Mouse (Mus musculus): Measurements from ENCODE around the gene N4bp3. TPM values are rescaled to one million over a fixed set of nuclear protein-coding genes. Genes with fewer than 3 reads are reported as not detected.
A peak's percentile ranks its signal among the peaks of the same experiment; 100 is the strongest.

Gene N4bp3
- polyA plus RNA-seq, 1 experiment = 5.3 TPM

DNA sequence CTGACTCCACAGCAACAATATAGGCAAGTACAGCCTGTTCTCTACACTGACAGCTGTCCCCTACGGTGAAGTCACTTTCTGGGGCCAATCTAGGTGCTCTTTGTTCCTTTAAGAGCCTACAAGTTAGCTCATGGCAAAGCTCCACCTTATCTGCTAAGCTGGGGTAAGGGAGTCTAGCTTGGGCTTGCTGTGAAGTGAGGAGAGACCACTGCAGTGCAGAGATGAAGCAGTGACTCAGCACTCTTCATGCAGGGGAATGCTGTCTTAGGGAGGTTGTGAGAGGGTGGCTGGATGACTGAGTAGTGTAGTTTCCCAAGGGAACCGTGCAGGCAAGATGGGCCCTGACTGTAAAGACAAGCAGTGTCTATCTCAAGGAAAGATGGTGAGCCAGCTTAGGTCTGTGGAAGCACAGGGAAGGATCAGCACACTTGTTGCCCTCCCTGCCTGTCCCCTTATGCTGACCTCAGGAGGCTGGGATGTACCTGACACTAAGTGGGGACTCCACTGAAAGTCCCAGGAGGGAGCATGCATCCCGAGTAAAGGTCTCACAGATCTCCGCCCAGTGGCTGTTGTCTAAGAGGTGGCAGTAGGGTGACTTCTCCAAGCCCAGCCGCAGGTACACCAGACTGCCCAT, 25.3 kb downstream of the N4bp3 start:
- peaks cover 79% of the 10 kb centered on the region for H3K36me3 ChIP-seq (ENCODE audit: control insufficient read depth, insufficient read depth)

DNA sequence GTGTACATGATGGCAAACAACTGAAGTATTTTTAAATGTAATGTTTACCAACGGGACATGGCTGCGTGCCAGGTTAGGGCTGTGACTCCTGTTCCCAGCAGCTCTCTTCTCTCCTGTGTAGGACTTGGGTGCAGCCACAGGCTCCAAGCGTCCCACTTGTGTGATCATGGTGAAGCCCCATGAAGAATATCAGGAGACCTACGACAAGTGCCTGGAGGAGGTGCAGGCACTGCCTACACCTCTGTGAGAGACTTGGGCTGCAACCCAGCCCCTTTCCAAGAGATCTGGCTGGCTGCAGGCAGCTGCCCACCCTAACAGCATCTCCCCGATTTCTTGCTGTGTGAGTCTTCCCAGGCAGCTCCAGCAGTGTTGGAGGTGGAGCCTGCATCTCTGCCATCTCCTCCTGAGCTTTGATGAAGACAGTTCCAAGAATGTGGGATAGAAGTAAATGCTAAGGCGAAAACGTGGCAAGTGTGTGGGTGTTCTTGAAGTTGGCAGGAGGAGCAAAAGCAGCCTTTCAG, 27.6 kb downstream of the N4bp3 start:
- TF ChIP-seq CTCF (IDR thresholded peaks at IDR 0.05; ENCODE audit: control insufficient read depth, insufficient read depth, insufficient read length) (no peak), FOSL1 (IDR thresholded peaks at IDR 0.05; ENCODE audit: insufficient read depth, low read length, poor library complexity, severe bottlenecking) (no peak), MAX (IDR thresholded peaks at IDR 0.05) (no peak), MYOG (IDR thresholded peaks at IDR 0.05; ENCODE audit: control insufficient read depth, extremely low read depth, insufficient read length) (no peak), USF1 (IDR thresholded peaks at IDR 0.05; ENCODE audit: low read depth) (no peak)
- no peak overlapping the region for H3ac ChIP-seq (ENCODE audit: control insufficient read depth, insufficient read length, low read depth)
- H3K36me3 ChIP-seq (ENCODE audit: control insufficient read depth, insufficient read depth) = peaks cover 66% of the 10 kb centered on the region
- H3K27me3 ChIP-seq (ENCODE audit: control insufficient read depth, insufficient read depth, insufficient read length) = no peaks in the 10 kb centered on the region
- H3K79me2 ChIP-seq (ENCODE audit: control insufficient read depth, insufficient read depth) = peaks cover 54% of the 10 kb centered on the region
- H3K4me3 ChIP-seq (ENCODE audit: insufficient read depth, poor library complexity, severe bottlenecking) = no peak overlapping the region
- peaks cover 31% of the 10 kb centered on the region for H3K79me3 ChIP-seq (ENCODE audit: low read depth)

More for the DNA sequence above, 25.3 kb downstream of the N4bp3 start:
- Histone ChIP-seq H3K79me2 (ENCODE audit: control insufficient read depth, insufficient read depth) (peaks cover 49% of the 10 kb centered on the region), H3K4me3 (ENCODE audit: insufficient read depth, poor library complexity, severe bottlenecking) (no peak overlapping the region), H3K79me3 (ENCODE audit: low read depth) (peaks cover 25% of the 10 kb centered on the region), H3ac (ENCODE audit: control insufficient read depth, insufficient read length, low read depth) (peak overlapping the region; percentile 28), H3K27me3 (ENCODE audit: control insufficient read depth, insufficient read depth, insufficient read length) (no peaks in the 10 kb centered on the region)
- no peak for TF ChIP-seq CEBPB (IDR thresholded peaks at IDR 0.05; ENCODE audit: low read depth)
- TF ChIP-seq USF1 (IDR thresholded peaks at IDR 0.05; ENCODE audit: low read depth) = no peak
- no peak for TF ChIP-seq MYOD1 (IDR thresholded peaks at IDR 0.05; ENCODE audit: control insufficient read depth, insufficient read length, low read depth)
- TF ChIP-seq MYOG (IDR thresholded peaks at IDR 0.05; ENCODE audit: control insufficient read depth, extremely low read depth, insufficient read length) = no peak
- no peak for TF ChIP-seq FOSL1 (IDR thresholded peaks at IDR 0.05; ENCODE audit: insufficient read depth, low read length, poor library complexity, severe bottlenecking)
- TF ChIP-seq MAX (IDR thresholded peaks at IDR 0.05) = no peak
- no peak for TF ChIP-seq CTCF (IDR thresholded peaks at IDR 0.05; ENCODE audit: control insufficient read depth, insufficient read depth, insufficient read length)

DNA sequence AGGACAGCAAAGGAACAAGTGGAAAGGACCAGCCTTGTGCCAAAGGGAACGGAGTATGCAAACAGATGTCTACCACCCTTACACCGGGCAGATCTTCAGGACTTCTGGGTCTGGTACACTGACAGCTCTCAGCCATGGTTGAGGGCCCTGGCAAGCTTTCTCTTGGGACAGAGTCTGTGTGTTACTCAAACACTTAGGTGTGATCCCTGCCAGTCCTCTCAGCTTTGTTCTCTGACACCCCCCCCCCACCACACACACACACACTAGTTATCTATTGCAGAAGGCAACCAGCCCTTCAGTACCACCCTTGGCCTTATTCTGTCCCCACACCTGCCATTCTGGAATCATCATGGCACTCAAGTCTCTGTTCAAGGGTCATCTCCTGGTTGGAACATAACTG, 28.9 kb downstream of the N4bp3 start:
- H3K79me3 ChIP-seq (ENCODE audit: low read depth) = peaks cover 31% of the 10 kb centered on the region
- H3K27me3 ChIP-seq (ENCODE audit: control insufficient read depth, insufficient read depth, insufficient read length) = no peaks in the 10 kb centered on the region

DNA sequence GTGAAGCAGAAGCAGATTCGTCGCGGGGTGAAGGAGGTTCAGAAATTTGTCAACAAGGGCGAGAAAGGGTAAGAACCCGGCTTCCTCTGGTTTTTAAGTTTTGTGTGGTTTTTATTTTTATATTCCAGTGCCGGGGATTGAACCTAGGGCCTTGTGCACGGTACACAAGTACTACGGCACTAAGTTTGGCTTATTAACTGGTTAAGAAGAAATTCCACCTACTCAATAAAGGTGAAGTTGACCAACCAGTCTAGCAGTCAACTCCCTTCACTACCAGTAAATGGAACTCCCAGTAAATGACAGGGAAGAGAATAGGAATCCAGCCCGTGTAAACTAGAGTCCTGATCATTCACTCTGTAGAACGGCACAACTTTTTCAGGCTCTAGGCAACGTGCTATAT, 30.6 kb downstream of the N4bp3 start:
- Histone ChIP-seq H3K79me3 (ENCODE audit: low read depth) (peaks cover 31% of the 10 kb centered on the region), H3K27me3 (ENCODE audit: control insufficient read depth, insufficient read depth, insufficient read length) (no peaks in the 10 kb centered on the region), H3K36me3 (ENCODE audit: control insufficient read depth, insufficient read depth) (peaks cover 38% of the 10 kb centered on the region), H3K79me2 (ENCODE audit: control insufficient read depth, insufficient read depth) (peaks cover 50% of the 10 kb centered on the region), H3K4me3 (ENCODE audit: insufficient read depth, poor library complexity, severe bottlenecking) (peak overlapping the region; percentile 94), H3ac (ENCODE audit: control insufficient read depth, insufficient read length, low read depth) (peak overlapping the region; percentile 100)
- TF ChIP-seq CTCF (IDR thresholded peaks at IDR 0.05; ENCODE audit: control insufficient read depth, insufficient read depth, insufficient read length) (no peak), MYOD1 (IDR thresholded peaks at IDR 0.05; ENCODE audit: control insufficient read depth, insufficient read length, low read depth) (no peak), USF1 (IDR thresholded peaks at IDR 0.05; ENCODE audit: low read depth) (no peak)

More for the DNA sequence above, 28.9 kb downstream of the N4bp3 start:
- no peak overlapping the region for H3ac ChIP-seq (ENCODE audit: control insufficient read depth, insufficient read length, low read depth)
- peaks cover 55% of the 10 kb centered on the region for H3K36me3 ChIP-seq (ENCODE audit: control insufficient read depth, insufficient read depth)
- H3K4me3 ChIP-seq (ENCODE audit: insufficient read depth, poor library complexity, severe bottlenecking) = no peak overlapping the region
- TF ChIP-seq FOSL1 (IDR thresholded peaks at IDR 0.05; ENCODE audit: insufficient read depth, low read length, poor library complexity, severe bottlenecking) (no peak), MYOG (IDR thresholded peaks at IDR 0.05; ENCODE audit: control insufficient read depth, extremely low read depth, insufficient read length) (no peak), USF1 (IDR thresholded peaks at IDR 0.05; ENCODE audit: low read depth) (no peak), MYOD1 (IDR thresholded peaks at IDR 0.05; ENCODE audit: control insufficient read depth, insufficient read length, low read depth) (no peak), CTCF (IDR thresholded peaks at IDR 0.05; ENCODE audit: control insufficient read depth, insufficient read depth, insufficient read length) (no peak), MAX (IDR thresholded peaks at IDR 0.05) (no peak), CEBPB (IDR thresholded peaks at IDR 0.05; ENCODE audit: low read depth) (no peak)
- H3K79me2 ChIP-seq (ENCODE audit: control insufficient read depth, insufficient read depth) = peaks cover 54% of the 10 kb centered on the region

DNA sequence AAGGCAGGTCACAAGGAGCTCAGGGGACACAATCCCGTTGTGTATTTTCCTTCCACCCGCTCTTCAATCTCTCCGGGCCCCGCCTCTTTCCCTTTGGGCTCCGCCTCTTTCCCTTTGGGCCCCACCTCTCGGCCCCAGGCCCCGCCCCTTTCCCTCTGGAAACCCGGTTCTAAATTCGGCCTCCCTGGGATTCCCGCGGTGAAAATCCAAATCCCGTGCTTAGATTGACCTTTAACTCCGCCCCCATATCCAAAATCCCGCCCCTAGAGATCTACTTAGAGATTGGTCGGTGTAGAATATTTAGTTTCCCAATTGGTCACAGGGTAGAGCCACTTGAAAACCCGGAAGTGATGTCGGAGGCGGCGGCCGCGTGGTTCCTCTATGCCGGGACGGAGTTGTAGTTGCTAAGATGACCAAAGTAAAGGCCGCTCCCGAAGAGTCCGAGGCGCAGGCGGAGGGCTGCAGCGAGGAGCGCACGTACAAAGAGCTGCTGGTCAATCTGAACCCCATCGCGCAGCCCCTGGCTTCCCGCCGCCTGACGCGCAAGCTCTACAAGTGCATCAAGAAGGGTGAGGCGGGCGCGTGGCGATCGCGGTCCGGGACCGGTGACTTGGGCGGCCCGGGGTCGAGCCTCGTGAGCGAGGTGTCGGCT, 31.1 kb downstream of the N4bp3 start, which contains the start of gene Nhp2:
Gene Nhp2 (plus strand): TSS at position 327 of the 652 bp plus-strand sequence.
- Histone ChIP-seq H3K36me3 (ENCODE audit: control insufficient read depth, insufficient read depth) (peaks cover 35% of the 10 kb centered on the region), H3ac (ENCODE audit: control insufficient read depth, insufficient read length, low read depth) (peak within 1 kb of the TSS; percentile 100), H3K79me3 (ENCODE audit: low read depth) (peaks cover 31% of the 10 kb centered on the region), H3K27me3 (ENCODE audit: control insufficient read depth, insufficient read depth, insufficient read length) (no peaks in the 10 kb centered on the region), H3K4me3 (ENCODE audit: insufficient read depth, poor library complexity, severe bottlenecking) (peak within 1 kb of the TSS; percentile 94), H3K79me2 (ENCODE audit: control insufficient read depth, insufficient read depth) (peaks cover 46% of the 10 kb centered on the region)
- TF ChIP-seq CTCF (IDR thresholded peaks at IDR 0.05; ENCODE audit: control insufficient read depth, insufficient read depth, insufficient read length) (no peak), FOSL1 (IDR thresholded peaks at IDR 0.05; ENCODE audit: insufficient read depth, low read length, poor library complexity, severe bottlenecking) (no peak), MYOG (IDR thresholded peaks at IDR 0.05; ENCODE audit: control insufficient read depth, extremely low read depth, insufficient read length) (no peak), USF1 (IDR thresholded peaks at IDR 0.05; ENCODE audit: low read depth) (no peak), MAX (IDR thresholded peaks at IDR 0.05) (peak; percentile 98), CEBPB (IDR thresholded peaks at IDR 0.05; ENCODE audit: low read depth) (no peak), MYOD1 (IDR thresholded peaks at IDR 0.05; ENCODE audit: control insufficient read depth, insufficient read length, low read depth) (no peak)

All from C2C12 (cell line).